Comparison of ENCODE assay signal across 10 mouse cellular contexts in genomic region chr15:31091916-31092570, GRCm38 (mm10).
DNase-seq lines count a peak whose midpoint lies in the region; ATAC-seq and TF ChIP-seq lines count a peak whose summit lies in the region.
"Had no signal": no experiment of that assay in that cellular context is flagged by ENCODE, and none has a peak within 500 bp of the region (broad histone marks: within the 10 kb centered on the region; RNA-seq: fewer than 3 reads in every experiment).

No protein-coding gene starts in this region.

- 0 out of 2 replicates have a peak, but pooled peaks cover 3% of the 10 kb centered on the region for H3K4me1 ChIP-seq in intestine, embryonic 14.5 days (replicated peaks; ENCODE audit: control insufficient read depth, insufficient read depth, low read length)
- no peaks in the 10 kb centered on the region for H3K4me1 ChIP-seq in intestine, postnatal 0 days (replicated peaks; ENCODE audit: control insufficient read depth, insufficient read depth, low read length)
- H3K4me1 ChIP-seq: heart, embryonic 15.5 days; midbrain, embryonic 12.5 days had no signal

- no peaks in the 10 kb centered on the region for H3K9me3 ChIP-seq in intestine, embryonic 14.5 days (ENCODE audit: control insufficient read depth, low read length)
- no peaks in the 10 kb centered on the region for H3K9me3 ChIP-seq in intestine, postnatal 0 days (ENCODE audit: control insufficient read depth)
- H3K9me3 ChIP-seq: heart, embryonic 15.5 days; midbrain, embryonic 12.5 days had no signal

- no peaks in the 10 kb centered on the region for H3K79me2 ChIP-seq in myocyte (ENCODE audit: control insufficient read depth, insufficient read depth)

- DNase-seq in intestine, embryonic 14.5 days (ENCODE audit: low spot score) = no peak
- peak; percentile 44 for DNase-seq in gastrocnemius, adult 2 months
- no peak for DNase-seq in spleen, adult 12 weeks (ENCODE audit: low spot score)
- DNase-seq in kidney, postnatal 36 days = no peak
- no peak for DNase-seq in c-Kit-positive CD71-positive TER-119-positive erythroid progenitor cells, embryonic 14.5 days (ENCODE audit: low spot score)

- no peak for TF ChIP-seq POLR2A in myocyte (IDR thresholded peaks at IDR 0.05; ENCODE audit: insufficient read length, low read depth)

- no peak for ATAC-seq in intestine, embryonic 14.5 days (replicated peaks; ENCODE audit: low FRiP score, low TSS enrichment, low read depth)
- ATAC-seq in intestine, postnatal 0 days = no peak
- ATAC-seq in cerebellum, adult (ENCODE audit: insufficient number of reproducible peaks, low FRiP score, low TSS enrichment) = peak; percentile 87

- H3K27me3 ChIP-seq in intestine, embryonic 14.5 days (replicated peaks; ENCODE audit: control insufficient read depth, insufficient read depth, low read length) = no peaks in the 10 kb centered on the region
- H3K27me3 ChIP-seq in intestine, postnatal 0 days (replicated peaks; ENCODE audit: control insufficient read depth, insufficient read depth, low read length) = no peaks in the 10 kb centered on the region
- no peaks in the 10 kb centered on the region for H3K27me3 ChIP-seq in myocyte (ENCODE audit: control insufficient read depth, insufficient read depth, insufficient read length)
- H3K27me3 ChIP-seq: heart, embryonic 15.5 days; midbrain, embryonic 12.5 days had no signal

- H3ac ChIP-seq in myocyte (ENCODE audit: control insufficient read depth, insufficient read length) = no peak overlapping the region

- H3K27ac ChIP-seq in intestine, embryonic 14.5 days (ENCODE audit: low read depth) = peak overlapping the region; percentile 25; the same call in 1 of the 2 replicates
- no peak overlapping the region for H3K27ac ChIP-seq in intestine, postnatal 0 days (ENCODE audit: low read depth, low read length)
- no peak overlapping the region; the same call in 1 of the 2 replicates for H3K27ac ChIP-seq in gastrocnemius, adult 2 months
- H3K27ac ChIP-seq: heart, embryonic 15.5 days; midbrain, embryonic 12.5 days had no signal

- intact Hi-C loops in gastrocnemius, adult 2 months (cut with DNase I) = no loop called here

- no peak for TF ChIP-seq CTCF in intestine, postnatal 0 days (IDR thresholded peaks at IDR 0.05; ENCODE audit: low read depth)
- TF ChIP-seq CTCF in gastrocnemius, adult 2 months (IDR thresholded peaks at IDR 0.05) = no peak

- 59% methylated on average over 5 of the region's 5 CpGs for WGBS in intestine, embryonic 14.5 days
- 63% methylated on average over 5 of the region's 5 CpGs for WGBS in intestine, postnatal 0 days

- no peak overlapping the region for H3K4me2 ChIP-seq in intestine, embryonic 14.5 days (ENCODE audit: low read length)
- H3K4me2 ChIP-seq in intestine, postnatal 0 days (replicated peaks; ENCODE audit: low read depth) = no peak overlapping the region
- H3K4me2 ChIP-seq in myocyte (ENCODE audit: low read depth) = peak overlapping the region; percentile 82
- H3K4me2 ChIP-seq: heart, embryonic 15.5 days; midbrain, embryonic 12.5 days had no signal

- no peaks in the 10 kb centered on the region for H3K36me3 ChIP-seq in intestine, embryonic 14.5 days (ENCODE audit: control insufficient read depth, insufficient read depth, low read length)
- H3K36me3 ChIP-seq in intestine, postnatal 0 days (ENCODE audit: control insufficient read depth, insufficient read depth) = no peaks in the 10 kb centered on the region
- no peaks in the 10 kb centered on the region for H3K36me3 ChIP-seq in myocyte (ENCODE audit: control insufficient read depth, insufficient read depth)
- H3K36me3 ChIP-seq: heart, embryonic 15.5 days; midbrain, embryonic 12.5 days had no signal

- no peak overlapping the region for H3K9ac ChIP-seq in intestine, embryonic 14.5 days (ENCODE audit: low read length)
- no peak overlapping the region for H3K9ac ChIP-seq in intestine, postnatal 0 days (ENCODE audit: low read depth, low read length)
- H3K9ac ChIP-seq: heart, embryonic 15.5 days; midbrain, embryonic 12.5 days had no signal

- no peak overlapping the region for H3K4me3 ChIP-seq in intestine, embryonic 14.5 days (ENCODE audit: low read depth, low read length)
- H3K4me3 ChIP-seq in intestine, postnatal 0 days (ENCODE audit: low read depth, low read length) = no peak overlapping the region
- no peak overlapping the region for H3K4me3 ChIP-seq in gastrocnemius, adult 2 months
- H3K4me3 ChIP-seq in myocyte = no peak overlapping the region
- H3K4me3 ChIP-seq: heart, embryonic 15.5 days; midbrain, embryonic 12.5 days had no signal

TF ChIP-seq in myocyte, 11 proteins besides CTCF, POLR2A, EP300 and RAD21:
- no peak for TF ChIP-seq POLR2AphosphoS2 (IDR thresholded peaks at IDR 0.05; ENCODE audit: insufficient read length, low read depth)
- no peak for TF ChIP-seq REST (IDR thresholded peaks at IDR 0.05; ENCODE audit: insufficient read depth, insufficient read length)
- no peak for TF ChIP-seq USF1 (IDR thresholded peaks at IDR 0.05; ENCODE audit: low read depth)
- TF ChIP-seq MAX (IDR thresholded peaks at IDR 0.05; ENCODE audit: low read depth) = peak; percentile 64
- TF ChIP-seq SRF (IDR thresholded peaks at IDR 0.05; ENCODE audit: control insufficient read depth, insufficient read length, low read depth) = no peak
- TF ChIP-seq MYOG (IDR thresholded peaks at IDR 0.05; ENCODE audit: control insufficient read depth in 1 of 3, insufficient read depth in 1 of 3, insufficient read length in 2 of 3, low read depth in 2 of 3) = peak in 1 of 3 experiments; percentile 25
- TF ChIP-seq CEBPB (IDR thresholded peaks at IDR 0.05; ENCODE audit: insufficient read depth, poor library complexity, severe bottlenecking) = no peak
- no peak for TF ChIP-seq E2F4 (IDR thresholded peaks at IDR 0.05; ENCODE audit: insufficient read depth)
- peak in 1 of 3 experiments; percentile 15 for TF ChIP-seq MYOD1 (IDR thresholded peaks at IDR 0.05; ENCODE audit: control insufficient read depth in 1 of 3, insufficient read length in 2 of 3, low read depth in 2 of 3)
- TF ChIP-seq TCF3 (IDR thresholded peaks at IDR 0.05; ENCODE audit: insufficient read length, low read depth) = no peak
- TF ChIP-seq TCF12 (IDR thresholded peaks at IDR 0.05; ENCODE audit: insufficient read depth, poor library complexity, severe bottlenecking) = no peak
TF ChIP-seq in myocyte: peak in this region for 3.
